Mouse (Mus musculus) cerebellum, postnatal 36 days (tissue): ENCODE data around the gene Tln2.

Experiments
- DNase-seq, 2 experiments: peaks; one replicate each; pipeline ENCODE4 v3.0.0; 2021 to 2022; ENCODE audit warnings: mixed read lengths in 2 of 2

Gene Tln2

GRCm38 (mm10) chr9:67463440-67464122 is 95.9 kb downstream of the Tln2 start:
- DNase-seq = no peak

- no peak for DNase-seq
Measured at GRCm38 (mm10) chr9:67441484-67441883, 118.0 kb downstream of the Tln2 start.

GRCm38 (mm10) chr9:67437511-67437910 is 122.0 kb downstream of the Tln2 start:
- no peak for DNase-seq

- no peak for DNase-seq
Measured at GRCm38 (mm10) chr9:67435333-67436154, 124.0 kb downstream of the Tln2 start.

- no peak for DNase-seq
Measured at GRCm38 (mm10) chr9:67429199-67429892, 130.2 kb downstream of the Tln2 start.

- DNase-seq = no peak
Measured at GRCm38 (mm10) chr9:67428306-67429047, 131.0 kb downstream of the Tln2 start.

GRCm38 (mm10) chr9:67426304-67426703 is 133.2 kb downstream of the Tln2 start:
- no peak for DNase-seq

- no peak for DNase-seq
Measured at GRCm38 (mm10) chr9:67424110-67424509, 135.4 kb downstream of the Tln2 start.

GRCm38 (mm10) chr9:67418092-67418491 is 141.4 kb downstream of the Tln2 start:
- peak in 1 of 2 experiments; percentile 16 for DNase-seq

- no peak for DNase-seq
Measured at GRCm38 (mm10) chr9:67410667-67411066, 148.8 kb downstream of the Tln2 start.

- DNase-seq = no peak
Measured at GRCm38 (mm10) chr9:67404736-67405135, 154.8 kb downstream of the Tln2 start.

- no peak for DNase-seq
Measured at GRCm38 (mm10) chr9:67399563-67399962, 159.9 kb downstream of the Tln2 start.

- DNase-seq = no peak
Measured at GRCm38 (mm10) chr9:67397756-67398155, 161.7 kb downstream of the Tln2 start.

GRCm38 (mm10) chr9:67396446-67396845 is 163.1 kb downstream of the Tln2 start:
- DNase-seq = no peak

GRCm38 (mm10) chr9:67384028-67384590 is 175.4 kb downstream of the Tln2 start:
- DNase-seq = no peak

- no peak for DNase-seq
Measured at GRCm38 (mm10) chr9:67380095-67380494, 179.4 kb downstream of the Tln2 start.

- DNase-seq = no peak
Measured at GRCm38 (mm10) chr9:67378772-67379171, 180.7 kb downstream of the Tln2 start.

- no peak for DNase-seq
Measured at GRCm38 (mm10) chr9:67368078-67368477, 191.4 kb downstream of the Tln2 start.

GRCm38 (mm10) chr9:67362511-67362910 is 197.0 kb downstream of the Tln2 start:
- no peak for DNase-seq

- DNase-seq = no peak
Measured at GRCm38 (mm10) chr9:67362053-67362452, 197.4 kb downstream of the Tln2 start.

- no peak for DNase-seq
Measured at GRCm38 (mm10) chr9:67361511-67361910, 198.0 kb downstream of the Tln2 start.

GRCm38 (mm10) chr9:67354356-67354755 is 205.1 kb downstream of the Tln2 start:
- no peak for DNase-seq
